Mouse (Mus musculus) B cell, adult 2 months (primary cell): ENCODE data around the gene Sh2d4b.

ENCODE experiments used
- DNase-seq, 2 experiments: peaks; one replicate each; pipeline ENCODE4 v3.0.0; 2022

Gene Sh2d4b

GRCm38 (mm10) chr14:40893196-40893595 is at the start of gene Sh2d4b:
Gene Sh2d4b (minus strand): TSS chr14:40893266.
- DNase-seq, result no peak

GRCm38 (mm10) chr14:40942429-40942828 is 49.4 kb upstream of the Sh2d4b start:
- no peak for DNase-seq

- DNase-seq, result no peak
These were observed 45.4 kb upstream of the Sh2d4b start for GRCm38 (mm10) chr14:40938380-40938987.

- DNase-seq, result peak; percentile 60 to 68
These were observed 44.0 kb upstream of the Sh2d4b start for GRCm38 (mm10) chr14:40937052-40937451.

- DNase-seq, result no peak
These were observed 42.4 kb upstream of the Sh2d4b start for GRCm38 (mm10) chr14:40935481-40935880.

- no peak for DNase-seq
These were observed 42.0 kb upstream of the Sh2d4b start for GRCm38 (mm10) chr14:40935054-40935453.

GRCm38 (mm10) chr14:40933328-40933727 is 40.3 kb upstream of the Sh2d4b start:
- peak; percentile 58 to 59 for DNase-seq

GRCm38 (mm10) chr14:40932225-40932624 is 39.2 kb upstream of the Sh2d4b start:
- DNase-seq, result no peak

- DNase-seq, result no peak
These were observed 38.2 kb upstream of the Sh2d4b start for GRCm38 (mm10) chr14:40931115-40931829.

GRCm38 (mm10) chr14:40929943-40930342 is 36.9 kb upstream of the Sh2d4b start:
- DNase-seq, result peak; percentile 51 to 59

- no peak for DNase-seq
These were observed 35.8 kb upstream of the Sh2d4b start for GRCm38 (mm10) chr14:40928897-40929296.

- no peak for DNase-seq
These were observed 34.0 kb upstream of the Sh2d4b start for GRCm38 (mm10) chr14:40927041-40927440.

- peak; percentile 61 to 69 for DNase-seq
These were observed 31.5 kb upstream of the Sh2d4b start for GRCm38 (mm10) chr14:40924378-40925113.

- no peak for DNase-seq
These were observed 28.2 kb upstream of the Sh2d4b start for GRCm38 (mm10) chr14:40921241-40921640.

GRCm38 (mm10) chr14:40919521-40919920 is 26.5 kb upstream of the Sh2d4b start:
- no peak for DNase-seq

- no peak for DNase-seq
These were observed 25.4 kb upstream of the Sh2d4b start for GRCm38 (mm10) chr14:40918477-40918876.

- peak; percentile 95 for DNase-seq
These were observed 24.6 kb upstream of the Sh2d4b start for GRCm38 (mm10) chr14:40917632-40918031.

GRCm38 (mm10) chr14:40916667-40917066 is 23.6 kb upstream of the Sh2d4b start:
- DNase-seq, result no peak

GRCm38 (mm10) chr14:40915838-40916237 is 22.8 kb upstream of the Sh2d4b start:
- DNase-seq, result no peak

GRCm38 (mm10) chr14:40914701-40915100 is 21.6 kb upstream of the Sh2d4b start:
- DNase-seq, result no peak

GRCm38 (mm10) chr14:40913709-40914108 is 20.6 kb upstream of the Sh2d4b start:
- DNase-seq, result no peak

- DNase-seq, result no peak
These were observed 18.5 kb upstream of the Sh2d4b start for GRCm38 (mm10) chr14:40911529-40911928.

- no peak for DNase-seq
These were observed 15.7 kb upstream of the Sh2d4b start for GRCm38 (mm10) chr14:40908763-40909162.

GRCm38 (mm10) chr14:40906770-40907169 is 13.7 kb upstream of the Sh2d4b start:
- no peak for DNase-seq
